Mouse (Mus musculus): ENCODE results near the gene Zc3hav1l. TPM values are rescaled to one million over a fixed set of nuclear protein-coding genes. Genes with fewer than 3 reads are reported as not detected.

Gene Zc3hav1l
- polyA plus RNA-seq (2012; ENCODE audit: insufficient read depth, insufficient read length, low replicate concordance, missing spikeins) = not detected in 2 replicates

DNA sequence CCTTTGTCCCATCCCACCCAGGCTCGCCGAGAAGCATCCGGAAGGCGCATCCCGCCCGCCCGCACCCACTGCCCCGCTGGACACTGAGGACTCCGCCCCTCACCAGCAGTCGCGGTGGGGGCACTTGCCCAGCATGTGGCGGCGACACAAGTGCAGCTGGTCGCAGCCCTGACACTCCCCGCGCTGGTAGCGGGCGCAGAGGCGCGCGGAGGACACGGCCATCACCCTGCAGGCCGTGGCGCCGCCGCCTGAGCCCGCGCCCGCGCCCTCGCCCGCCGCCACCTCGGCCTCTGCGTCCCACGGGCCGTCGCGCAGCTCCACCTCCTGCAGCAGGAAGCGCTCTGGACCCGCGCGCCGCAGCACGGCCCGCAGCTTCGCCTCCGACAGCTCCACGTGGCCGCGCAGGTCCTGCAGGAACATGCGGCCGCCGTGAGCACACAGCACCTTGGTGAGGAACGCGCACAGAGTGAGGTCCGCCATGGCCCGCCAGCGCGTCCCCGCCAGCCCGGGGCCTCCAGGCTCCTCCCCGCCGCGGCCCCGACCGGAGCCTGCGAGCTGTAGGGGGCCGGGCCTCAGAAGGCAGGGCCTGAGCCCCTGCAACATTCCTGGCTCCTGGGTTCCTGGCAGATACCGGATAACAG, at the start of gene Zc3hav1l:
Gene Zc3hav1l, minus strand, starts transcription at position 499 of the 641 bp plus-strand sequence.
- Histone ChIP-seq H3K27ac (ENCODE audit: insufficient read depth, low read depth, low read length) (peak within 1 kb of the TSS; percentile 0; the same call in 1 of the 2 replicates), H3K4me3 (ENCODE audit: insufficient read depth, low read depth, low read length) (peak within 1 kb of the TSS; percentile 72), H3K4me1 (ENCODE audit: control insufficient read depth, insufficient read depth, low read length) (peaks cover 8% of the 10 kb centered on the region)
- WGBS = 1% methylated on average over 70 of the region's 70 CpGs
- TF ChIP-seq POLR2A (IDR thresholded peaks at IDR 0.05; ENCODE audit: insufficient read depth, low read depth, low read length) (0 out of 2 replicates have a peak, but pooled peaks have one; percentile 18), CTCF (IDR thresholded peaks at IDR 0.05; ENCODE audit: insufficient read depth, low read depth, low read length) (no peak)

DNA sequence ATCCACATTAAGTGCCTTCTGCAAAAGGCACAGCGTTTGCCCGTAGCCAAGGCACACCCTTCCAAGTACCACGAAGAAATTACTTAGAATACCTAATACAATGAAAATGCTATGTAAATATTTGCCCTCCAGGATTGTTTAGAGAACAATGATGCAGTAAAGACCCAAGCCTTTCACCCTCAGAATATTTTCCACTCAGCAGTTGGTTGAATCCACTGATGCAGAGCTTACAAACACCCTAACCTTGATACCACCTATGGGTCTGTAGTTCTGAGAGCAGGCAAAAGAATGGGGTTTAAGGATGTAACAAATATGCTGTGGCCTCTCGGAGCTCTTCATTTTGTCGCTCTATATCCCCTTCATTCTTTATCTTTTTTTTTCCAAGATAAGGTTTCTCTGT, 48.8 kb upstream of the Zc3hav1l start:
- no peak overlapping the region for H3K27ac ChIP-seq (ENCODE audit: insufficient read depth, low read depth, low read length)
- TF ChIP-seq POLR2A (IDR thresholded peaks at IDR 0.05; ENCODE audit: insufficient read depth, low read depth, low read length) (no peak), CTCF (IDR thresholded peaks at IDR 0.05; ENCODE audit: insufficient read depth, low read depth, low read length) (no peak)
- peaks cover 2% of the 10 kb centered on the region; the same call in 1 of the 2 replicates for H3K4me1 ChIP-seq (ENCODE audit: control insufficient read depth, insufficient read depth, low read length)
- WGBS = 83% methylated on average over 5 of the region's 5 CpGs
- no peak overlapping the region for H3K4me3 ChIP-seq (ENCODE audit: insufficient read depth, low read depth, low read length)

DNA sequence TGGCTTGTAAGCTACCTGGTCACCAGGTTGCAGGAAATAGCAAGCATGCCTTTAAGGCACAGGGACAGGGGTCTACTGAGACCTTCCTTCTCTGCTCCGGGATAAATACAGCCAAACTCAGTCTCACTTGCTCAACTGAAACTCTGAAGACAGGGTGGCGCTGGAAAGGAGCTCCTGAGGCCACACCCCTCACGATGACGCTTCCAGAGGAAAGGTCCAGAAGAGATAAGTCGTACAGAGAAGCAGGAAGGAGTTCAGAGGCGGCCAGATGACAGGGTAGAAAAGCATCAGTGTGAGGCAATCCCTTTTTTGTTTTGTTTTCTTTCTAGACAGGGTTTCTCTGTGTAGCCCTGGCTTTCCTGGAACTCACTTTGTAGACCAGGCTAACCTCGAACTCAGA, 46.7 kb upstream of the Zc3hav1l start:
- Histone ChIP-seq H3K4me3 (ENCODE audit: insufficient read depth, low read depth, low read length) (no peak overlapping the region), H3K27ac (ENCODE audit: insufficient read depth, low read depth, low read length) (no peak overlapping the region)
- TF ChIP-seq CTCF (IDR thresholded peaks at IDR 0.05; ENCODE audit: insufficient read depth, low read depth, low read length) = no peak
- TF ChIP-seq POLR2A (IDR thresholded peaks at IDR 0.05; ENCODE audit: insufficient read depth, low read depth, low read length) = no peak

GRCm38 (mm10) chr6:38344006-38344670, 45.1 kb upstream of the Zc3hav1l start:
- TF ChIP-seq POLR2A (IDR thresholded peaks at IDR 0.05; ENCODE audit: insufficient read depth, low read depth, low read length) (no peak), CTCF (IDR thresholded peaks at IDR 0.05; ENCODE audit: insufficient read depth, low read depth, low read length) (no peak)
- H3K27ac ChIP-seq (ENCODE audit: insufficient read depth, low read depth, low read length) = no peak overlapping the region
- H3K4me3 ChIP-seq (ENCODE audit: insufficient read depth, low read depth, low read length) = no peak overlapping the region
- no peaks in the 10 kb centered on the region for H3K4me1 ChIP-seq (ENCODE audit: control insufficient read depth, insufficient read depth, low read length)
- 86% methylated on average over 7 of the region's 7 CpGs for WGBS

More for the DNA sequence above, 46.7 kb upstream of the Zc3hav1l start:
- no peaks in the 10 kb centered on the region for H3K4me1 ChIP-seq (ENCODE audit: control insufficient read depth, insufficient read depth, low read length)
- 66% methylated on average over 7 of the region's 7 CpGs for WGBS

GRCm38 (mm10) chr6:38343581-38343980, 44.5 kb upstream of the Zc3hav1l start:
- WGBS = 60% methylated on average over 3 of the region's 3 CpGs
- Histone ChIP-seq H3K4me3 (ENCODE audit: insufficient read depth, low read depth, low read length) (no peak overlapping the region), H3K4me1 (ENCODE audit: control insufficient read depth, insufficient read depth, low read length) (no peaks in the 10 kb centered on the region), H3K27ac (ENCODE audit: insufficient read depth, low read depth, low read length) (no peak overlapping the region)
- TF ChIP-seq CTCF (IDR thresholded peaks at IDR 0.05; ENCODE audit: insufficient read depth, low read depth, low read length) (no peak), POLR2A (IDR thresholded peaks at IDR 0.05; ENCODE audit: insufficient read depth, low read depth, low read length) (no peak)

DNA sequence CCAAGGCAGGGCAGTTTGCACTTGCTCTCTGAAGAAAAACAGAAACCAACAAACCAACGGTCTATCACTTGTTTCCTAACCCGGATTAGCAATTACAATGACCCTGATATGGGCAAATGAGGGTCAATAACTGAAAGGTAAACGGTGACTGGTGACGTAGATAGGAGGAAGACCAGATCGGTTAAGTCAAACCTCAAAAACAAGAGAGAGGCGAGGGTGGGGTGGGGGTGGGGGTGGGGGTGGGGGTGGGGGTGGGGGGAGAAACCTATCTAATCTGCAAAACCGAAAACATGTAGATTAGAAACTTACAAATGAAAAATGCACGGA, 43.6 kb upstream of the Zc3hav1l start:
- WGBS = 81% methylated on average over 8 of the region's 8 CpGs
- no peak overlapping the region for H3K4me3 ChIP-seq (ENCODE audit: insufficient read depth, low read depth, low read length)
- no peaks in the 10 kb centered on the region for H3K4me1 ChIP-seq (ENCODE audit: control insufficient read depth, insufficient read depth, low read length)
- TF ChIP-seq CTCF (IDR thresholded peaks at IDR 0.05; ENCODE audit: insufficient read depth, low read depth, low read length) = no peak
- TF ChIP-seq POLR2A (IDR thresholded peaks at IDR 0.05; ENCODE audit: insufficient read depth, low read depth, low read length) = no peak
- H3K27ac ChIP-seq (ENCODE audit: insufficient read depth, low read depth, low read length) = no peak overlapping the region

GRCm38 (mm10) chr6:38341751-38342665, 42.9 kb upstream of the Zc3hav1l start:
- Histone ChIP-seq H3K27ac (ENCODE audit: insufficient read depth, low read depth, low read length) (no peak overlapping the region), H3K4me1 (ENCODE audit: control insufficient read depth, insufficient read depth, low read length) (no peaks in the 10 kb centered on the region), H3K4me3 (ENCODE audit: insufficient read depth, low read depth, low read length) (no peak overlapping the region)
- WGBS = 81% methylated on average over 11 of the region's 11 CpGs
- TF ChIP-seq CTCF (IDR thresholded peaks at IDR 0.05; ENCODE audit: insufficient read depth, low read depth, low read length) (no peak), POLR2A (IDR thresholded peaks at IDR 0.05; ENCODE audit: insufficient read depth, low read depth, low read length) (no peak)

GRCm38 (mm10) chr6:38339078-38339477, 40.0 kb upstream of the Zc3hav1l start:
- no peak overlapping the region for H3K27ac ChIP-seq (ENCODE audit: insufficient read depth, low read depth, low read length)
- TF ChIP-seq POLR2A (IDR thresholded peaks at IDR 0.05; ENCODE audit: insufficient read depth, low read depth, low read length) = no peak
- TF ChIP-seq CTCF (IDR thresholded peaks at IDR 0.05; ENCODE audit: insufficient read depth, low read depth, low read length) = no peak

More at GRCm38 (mm10) chr6:38339078-38339477, 40.0 kb upstream of the Zc3hav1l start:
- WGBS = 65% methylated on average over 2 of the region's 2 CpGs
- no peak overlapping the region for H3K4me3 ChIP-seq (ENCODE audit: insufficient read depth, low read depth, low read length)
- H3K4me1 ChIP-seq (ENCODE audit: control insufficient read depth, insufficient read depth, low read length) = no peaks in the 10 kb centered on the region

Data from olfactory bulb, adult 2 months (tissue).